8 mouse cellular contexts compared by ENCODE assay signal in the genomic region with DNA sequence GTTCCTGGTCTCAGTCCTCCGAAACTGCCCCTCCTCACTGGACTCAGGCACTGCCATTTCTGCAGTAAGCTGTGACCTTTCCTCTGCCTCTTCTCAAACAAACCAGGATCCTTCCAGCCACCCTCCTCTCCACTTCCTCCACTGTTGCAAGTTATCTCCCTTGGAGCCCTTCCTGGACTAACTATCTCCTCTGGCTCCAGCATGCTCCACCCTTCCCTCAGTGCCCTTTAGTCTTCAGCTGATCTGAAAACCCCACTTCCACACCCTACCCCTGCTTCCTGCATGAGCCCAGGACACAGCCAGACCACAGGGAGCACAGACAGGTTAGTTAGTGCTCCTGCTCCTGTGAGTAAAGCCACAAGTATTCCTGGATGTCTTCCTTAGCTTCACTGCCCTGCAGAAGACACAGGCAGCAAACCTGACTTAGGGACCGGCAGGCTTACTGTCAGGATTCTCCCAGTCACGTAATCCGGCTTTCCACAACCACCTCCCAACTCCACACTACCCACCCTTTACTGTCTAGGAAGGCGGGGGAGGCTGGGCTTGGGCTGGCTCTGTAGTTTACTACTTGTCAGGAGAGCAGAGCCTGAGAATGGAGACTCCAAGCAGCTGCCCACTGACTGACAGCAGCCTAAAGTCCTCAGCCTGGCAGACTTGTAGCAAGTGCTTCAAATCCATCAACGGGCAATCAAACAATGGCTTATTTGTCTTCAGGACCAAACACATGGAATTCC. TPM values are rescaled to one million over a fixed set of nuclear protein-coding genes. Genes with fewer than 3 reads are reported as not detected.
DNase-seq lines count a peak whose midpoint lies in the region; ATAC-seq and TF ChIP-seq lines count a peak whose summit lies in the region.

No protein-coding gene starts in this region.

- peak overlapping the region; percentile 31; the same call in 1 of the 2 replicates for H3K4me2 ChIP-seq in lung, embryonic 16.5 days (ENCODE audit: low read depth, low read length)
- peak overlapping the region; percentile 88 for H3K4me2 ChIP-seq in hindbrain, embryonic 11.5 days (replicated peaks; ENCODE audit: low read depth, low read length)
- peak overlapping the region; percentile 70 for H3K4me2 ChIP-seq in midbrain, embryonic 11.5 days

- whole genome bisulfite sequencing in lung, embryonic 16.5 days, result 30% methylated on average over 6 of the region's 6 CpGs
- WGBS in lung, adult 2 months, result 37% methylated on average over 6 of the region's 6 CpGs
- 59% methylated on average over 6 of the region's 6 CpGs for WGBS in hindbrain, embryonic 11.5 days
- 47% methylated on average over 6 of the region's 6 CpGs for WGBS in midbrain, embryonic 11.5 days

- H3K4me1 ChIP-seq in lung, embryonic 16.5 days (replicated peaks; ENCODE audit: control insufficient read depth, insufficient read depth, low read length), result peaks cover 39% of the 10 kb centered on the region
- peaks cover 7% of the 10 kb centered on the region for H3K4me1 ChIP-seq in lung, adult 2 months (ENCODE audit: control insufficient read depth, insufficient read depth, low read length)
- H3K4me1 ChIP-seq in hindbrain, embryonic 11.5 days (replicated peaks; ENCODE audit: control insufficient read depth, insufficient read depth, low read length), result peaks cover 18% of the 10 kb centered on the region; the same call in 1 of the 2 replicates
- H3K4me1 ChIP-seq in midbrain, embryonic 11.5 days (ENCODE audit: control insufficient read depth, insufficient read depth, low read length), result peaks cover 46% of the 10 kb centered on the region

- DNase-seq in lung, adult 2 months, result no peak
- DNase-seq in embryo, embryonic 11 days, result peak; percentile 39
- no peak for DNase-seq in hindbrain, embryonic 11.5 days (ENCODE audit: low spot score)
- DNase-seq in midbrain, embryonic 11.5 days (ENCODE audit: low spot score, missing footprints), result no peak
- no peak for DNase-seq in left cerebral cortex, postnatal 10 days (ENCODE audit: extremely low spot score in 1 of 2, low spot score in 2 of 2)
- no peak for DNase-seq in frontal cortex, postnatal 25 days (ENCODE audit: low spot score in 2 of 2)
- no peak for DNase-seq in cerebellum, postnatal 10 days

- no peak overlapping the region for H3K4me3 ChIP-seq in lung, embryonic 16.5 days (ENCODE audit: low read length)
- no peak overlapping the region for H3K4me3 ChIP-seq in lung, adult 2 months (replicated peaks; ENCODE audit: extremely low read depth, low read depth, low read length)
- H3K4me3 ChIP-seq in hindbrain, embryonic 11.5 days (ENCODE audit: low read depth, low read length), result peak overlapping the region; percentile 13; the same call in 1 of the 2 replicates
- H3K4me3 ChIP-seq in midbrain, embryonic 11.5 days (ENCODE audit: low read depth, low read length), result no peak overlapping the region

- no peaks in the 10 kb centered on the region for H3K36me3 ChIP-seq in lung, embryonic 16.5 days (ENCODE audit: control insufficient read depth, insufficient read depth, low read length)
- H3K36me3 ChIP-seq in hindbrain, embryonic 11.5 days (ENCODE audit: control insufficient read depth, insufficient read depth, low read length), result no peaks in the 10 kb centered on the region
- H3K36me3 ChIP-seq in midbrain, embryonic 11.5 days (ENCODE audit: control insufficient read depth, insufficient read depth, low read length), result no peaks in the 10 kb centered on the region

- H3K27me3 ChIP-seq in lung, embryonic 16.5 days (ENCODE audit: control insufficient read depth, insufficient read depth, low read depth, low read length), result no peaks in the 10 kb centered on the region
- no peaks in the 10 kb centered on the region for H3K27me3 ChIP-seq in hindbrain, embryonic 11.5 days (ENCODE audit: control insufficient read depth, insufficient read depth, low read length)
- no peaks in the 10 kb centered on the region for H3K27me3 ChIP-seq in midbrain, embryonic 11.5 days (ENCODE audit: control insufficient read depth, insufficient read depth, low read length)

- intact Hi-C loops in left cerebral cortex, postnatal 10 days (cut with DNase I), result no loop called here

- H3K9ac ChIP-seq in lung, embryonic 16.5 days (ENCODE audit: low read length), result peak overlapping the region; percentile 6; the same call in 1 of the 2 replicates
- H3K9ac ChIP-seq in hindbrain, embryonic 11.5 days (ENCODE audit: low read depth, low read length), result no peak overlapping the region
- no peak overlapping the region for H3K9ac ChIP-seq in midbrain, embryonic 11.5 days (ENCODE audit: low read length)

- no peak for TF ChIP-seq POLR2A in lung, adult 2 months (IDR thresholded peaks at IDR 0.05; ENCODE audit: borderline replicate concordance, extremely low read depth, low read depth, low read length)

- ATAC-seq in lung, embryonic 16.5 days (ENCODE audit: low read depth), result no peak
- no peak for ATAC-seq in hindbrain, embryonic 11.5 days (ENCODE audit: low FRiP score)
- no peak for ATAC-seq in midbrain, embryonic 11.5 days (ENCODE audit: low FRiP score)

- 0 out of 2 replicates have a peak overlapping the region, but pooled peaks have one; percentile 13 for H3K27ac ChIP-seq in lung, embryonic 16.5 days (ENCODE audit: low read length)
- 0 out of 2 replicates have a peak overlapping the region, but pooled peaks have one; percentile 24 for H3K27ac ChIP-seq in hindbrain, embryonic 11.5 days (ENCODE audit: low read depth, low read length)
- H3K27ac ChIP-seq in midbrain, embryonic 11.5 days (ENCODE audit: low read depth, low read length), result no peak overlapping the region

- H3K9me3 ChIP-seq in lung, embryonic 16.5 days (ENCODE audit: control insufficient read depth, low read length), result no peaks in the 10 kb centered on the region
- H3K9me3 ChIP-seq in hindbrain, embryonic 11.5 days (ENCODE audit: control insufficient read depth, low read length), result no peaks in the 10 kb centered on the region
- no peaks in the 10 kb centered on the region for H3K9me3 ChIP-seq in midbrain, embryonic 11.5 days (ENCODE audit: control insufficient read depth, low read length)

- TF ChIP-seq CTCF in lung, adult 2 months (IDR thresholded peaks at IDR 0.05; ENCODE audit: insufficient read depth, low read length), result no peak

RNA-seq across cellular contexts. Expression of a gene that starts 4.2 kb away (rescaled TPM):
- 460 and 462 TPM in 2 replicates for polyA plus RNA-seq in lung, embryonic 16.5 days (2015; fragmentation: Nextera tagmentation; extraction: Ambion mirVana)
- 114 and 147 TPM in 2 replicates for polyA plus RNA-seq in lung, adult 2 months (2012; rRNA removed)
- 990 and 1,006 TPM in 2 replicates for polyA plus RNA-seq in hindbrain, embryonic 11.5 days (2014; fragmentation: Nextera tagmentation; extraction: Ambion mirVana)
- 954 and 958 TPM in 2 replicates for polyA plus RNA-seq in midbrain, embryonic 11.5 days (2014; fragmentation: Nextera tagmentation; extraction: Ambion mirVana)
- total RNA-seq in left cerebral cortex, postnatal 10 days (2021), result 100 to 1,000 TPM; 312 to 341 TPM

RNA-seq across cellular contexts. Expression of a gene that starts 18.3 kb away (rescaled TPM):
- 71.0 and 74.7 TPM in 2 replicates for polyA plus RNA-seq in lung, embryonic 16.5 days (2015; fragmentation: Nextera tagmentation; extraction: Ambion mirVana)
- polyA plus RNA-seq in lung, adult 2 months (2012; rRNA removed), result 47.1 and 54.9 TPM in 2 replicates
- 75.8 and 84.6 TPM in 2 replicates for polyA plus RNA-seq in hindbrain, embryonic 11.5 days (2014; fragmentation: Nextera tagmentation; extraction: Ambion mirVana)
- polyA plus RNA-seq in midbrain, embryonic 11.5 days (2014; fragmentation: Nextera tagmentation; extraction: Ambion mirVana), result 68.3 and 69.8 TPM in 2 replicates
- total RNA-seq in left cerebral cortex, postnatal 10 days (2021), result 10 to 100 TPM; 78.6 to 80.8 TPM

RNA-seq across cellular contexts. Expression of a gene that starts 26.1 kb away (rescaled TPM):
- 889 and 930 TPM in 2 replicates for polyA plus RNA-seq in lung, embryonic 16.5 days (2015; fragmentation: Nextera tagmentation; extraction: Ambion mirVana)
- polyA plus RNA-seq in lung, adult 2 months (2012; rRNA removed), result 43.5 and 67.9 TPM in 2 replicates
- polyA plus RNA-seq in hindbrain, embryonic 11.5 days (2014; fragmentation: Nextera tagmentation; extraction: Ambion mirVana), result 1,523 and 1,527 TPM in 2 replicates
- 1,615 and 1,739 TPM in 2 replicates for polyA plus RNA-seq in midbrain, embryonic 11.5 days (2014; fragmentation: Nextera tagmentation; extraction: Ambion mirVana)
- total RNA-seq in left cerebral cortex, postnatal 10 days (2021), result 100 to 1,000 TPM; 396 to 399 TPM

RNA-seq across cellular contexts. Expression of a gene that starts 34.5 kb away (rescaled TPM):
- polyA plus RNA-seq in lung, embryonic 16.5 days (2015; fragmentation: Nextera tagmentation; extraction: Ambion mirVana), result 7.2 and 7.4 TPM in 2 replicates
- polyA plus RNA-seq in lung, adult 2 months (2012; rRNA removed), result 11.6 and 12.0 TPM in 2 replicates
- 7.5 and 9.0 TPM in 2 replicates for polyA plus RNA-seq in hindbrain, embryonic 11.5 days (2014; fragmentation: Nextera tagmentation; extraction: Ambion mirVana)
- 7.7 and 7.8 TPM in 2 replicates for polyA plus RNA-seq in midbrain, embryonic 11.5 days (2014; fragmentation: Nextera tagmentation; extraction: Ambion mirVana)
- total RNA-seq in left cerebral cortex, postnatal 10 days (2021), result 1 to 10 TPM; 9.0 to 9.2 TPM

RNA-seq across cellular contexts. Expression of a gene that starts 47.7 kb away (rescaled TPM):
- polyA plus RNA-seq in lung, embryonic 16.5 days (2015; fragmentation: Nextera tagmentation; extraction: Ambion mirVana), result 0.74 and 2.9 TPM in 2 replicates
- 0.80 and 0.95 TPM in 2 replicates for polyA plus RNA-seq in lung, adult 2 months (2012; rRNA removed)
- polyA plus RNA-seq in hindbrain, embryonic 11.5 days (2014; fragmentation: Nextera tagmentation; extraction: Ambion mirVana), result 0.11 TPM in 1 of 2 replicates, not detected in the other
- polyA plus RNA-seq in midbrain, embryonic 11.5 days (2014; fragmentation: Nextera tagmentation; extraction: Ambion mirVana), result 0.14 TPM in 1 of 2 replicates, not detected in the other
- total RNA-seq in left cerebral cortex, postnatal 10 days (2021), result not detected

Comparison
In these comparisons a context has a peak if more than half of its experiments do, and no peak if none do; other contexts are left out.
1. RNA of a gene that starts 26.1 kb away (polyA plus RNA-seq): 1,615 to 1,739 TPM in midbrain, embryonic 11.5 days, 1,523 to 1,527 TPM in hindbrain, embryonic 11.5 days and 889 to 930 TPM in lung, embryonic 16.5 days; 43.5 to 67.9 TPM in lung, adult 2 months; every median in the first group is over 10 times any median in the second.
2. H3K4me2 ChIP-seq: peak in every context shown above with its lines; median percentile 88 in hindbrain, embryonic 11.5 days; 70 in midbrain, embryonic 11.5 days; 31 in lung, embryonic 16.5 days.